Mouse (Mus musculus) gastrocnemius, postnatal 10 days (tissue): Measurements from ENCODE around the gene Ak3. TPM values are rescaled to one million over a fixed set of nuclear protein-coding genes. Genes with fewer than 3 reads are reported as not detected.
"Not testable (repeated sequence)": the region's sequence is repeated elsewhere in the genome, so short reads cannot be mapped to it uniquely, and the experiment has no call there.

Experiments used
- DNase-seq: peaks from one replicate; pipeline ENCODE4 v3.0.0; 2021; ENCODE audit warnings: mixed read lengths
- total RNA-seq, 2 experiments: library from RNA; stranded (reverse); gene quantifications; 2 replicates each; pipeline ENCODE4 v1.2.3; 2021

Gene Ak3
- total RNA-seq, 2 experiments from 2014 or later, result 60.1 to 61.7 TPM

DNA sequence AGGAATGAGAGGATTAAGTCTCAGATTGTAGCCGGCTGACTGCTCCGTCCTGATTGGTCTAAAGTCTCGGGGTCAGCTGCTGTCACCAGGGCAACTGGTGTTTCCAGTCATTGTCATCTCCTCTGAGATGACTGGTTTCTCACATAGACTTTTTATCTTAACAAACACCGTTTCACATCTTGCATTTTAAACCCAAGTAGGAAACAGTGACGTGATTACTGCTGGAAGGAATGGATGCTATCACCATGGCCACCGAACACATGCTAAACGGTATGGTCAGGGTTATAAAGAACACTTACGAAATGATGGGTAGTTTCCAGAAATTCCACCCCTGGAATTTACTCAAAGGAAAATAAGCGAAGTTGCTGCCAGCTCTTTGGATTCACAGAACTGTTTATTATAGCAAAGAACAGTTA lies 3.4 kb downstream of the Ak3 start:
- DNase-seq, result no peak

- DNase-seq, result no peak
Observed at GRCm38 (mm10) chr19:29042647-29043046, 5.1 kb downstream of the Ak3 start.

DNA sequence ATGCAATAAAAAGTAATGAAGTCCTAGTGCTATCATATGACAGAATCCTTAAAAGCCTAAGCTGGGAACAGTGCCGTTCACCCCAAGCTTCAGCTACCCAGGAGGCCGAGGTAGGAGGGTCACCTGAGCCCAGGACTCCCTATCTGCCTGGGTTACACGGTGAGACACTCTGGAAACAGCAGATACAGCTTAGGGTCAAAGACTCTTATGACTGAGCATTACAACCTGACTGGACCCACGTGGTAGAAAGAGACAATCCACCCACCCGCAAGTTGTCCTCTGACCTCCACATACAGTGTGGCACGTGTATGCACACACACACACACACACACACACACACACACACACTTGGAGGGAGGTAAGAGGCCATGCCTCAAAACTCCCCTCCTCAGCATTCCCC lies 5.6 kb downstream of the Ak3 start:
- DNase-seq, result no peak

- no peak for DNase-seq
Observed at GRCm38 (mm10) chr19:29040206-29040605, 7.6 kb downstream of the Ak3 start.

DNA sequence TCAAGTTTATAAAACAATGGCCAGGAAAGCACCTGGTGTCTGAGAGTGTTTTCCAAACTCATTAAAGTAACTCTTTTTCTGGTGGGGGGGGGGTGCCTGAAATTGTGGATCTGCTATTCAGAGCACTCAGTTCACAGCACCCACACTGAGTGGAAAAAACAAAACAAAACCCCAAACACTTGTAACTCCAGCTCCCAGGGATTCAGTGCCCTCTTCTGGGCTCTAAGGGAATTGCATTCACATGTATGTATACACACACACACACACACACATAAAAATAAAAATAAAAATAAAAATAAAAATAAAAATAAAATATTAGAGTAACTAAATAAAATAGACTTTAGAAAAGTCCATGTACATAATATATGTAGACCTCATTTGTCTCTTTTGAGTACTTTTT lies 8.4 kb downstream of the Ak3 start:
- no peak for DNase-seq

DNA sequence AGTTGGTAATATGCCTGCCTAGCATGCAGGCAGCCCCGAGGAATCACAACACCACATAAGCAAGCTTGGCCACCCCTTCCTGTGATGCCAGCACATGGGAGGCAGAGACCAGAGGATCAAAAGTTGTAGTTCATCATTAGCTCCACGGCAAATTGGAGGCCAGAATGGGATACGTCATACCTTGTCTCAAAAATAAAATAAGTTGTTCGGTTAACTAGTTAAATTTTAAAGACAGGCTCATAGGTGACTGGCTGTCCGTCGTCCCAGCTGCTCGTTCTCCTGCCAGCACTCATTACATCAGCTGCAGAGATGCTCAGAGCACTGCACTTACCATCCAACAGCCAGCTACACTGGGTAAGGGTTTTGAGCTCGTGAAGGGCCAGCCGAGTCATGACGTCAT lies 10.2 kb downstream of the Ak3 start:
- DNase-seq, result no peak

GRCm38 (mm10) chr19:29037026-29037425 lies 10.7 kb downstream of the Ak3 start:
- no peak for DNase-seq

DNA sequence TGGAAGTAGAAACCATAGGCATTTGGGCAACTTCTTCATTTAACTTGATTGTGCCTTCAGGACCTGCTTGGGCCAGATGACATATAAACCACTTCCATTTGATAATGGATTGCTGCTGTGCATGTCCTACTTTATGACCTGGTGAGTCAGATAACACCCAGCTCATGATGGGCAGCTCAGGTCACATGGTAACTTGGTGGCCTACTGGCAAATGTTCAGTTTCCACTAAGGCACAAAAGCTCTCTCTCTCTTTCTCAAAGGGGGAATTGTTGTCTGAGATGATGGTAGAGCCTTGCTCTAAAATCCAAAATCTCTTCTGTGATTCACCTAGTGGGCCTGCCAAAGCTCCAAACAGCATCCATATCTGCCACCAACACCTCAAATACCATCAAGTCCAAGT lies 15.1 kb downstream of the Ak3 start:
- no peak for DNase-seq

DNA sequence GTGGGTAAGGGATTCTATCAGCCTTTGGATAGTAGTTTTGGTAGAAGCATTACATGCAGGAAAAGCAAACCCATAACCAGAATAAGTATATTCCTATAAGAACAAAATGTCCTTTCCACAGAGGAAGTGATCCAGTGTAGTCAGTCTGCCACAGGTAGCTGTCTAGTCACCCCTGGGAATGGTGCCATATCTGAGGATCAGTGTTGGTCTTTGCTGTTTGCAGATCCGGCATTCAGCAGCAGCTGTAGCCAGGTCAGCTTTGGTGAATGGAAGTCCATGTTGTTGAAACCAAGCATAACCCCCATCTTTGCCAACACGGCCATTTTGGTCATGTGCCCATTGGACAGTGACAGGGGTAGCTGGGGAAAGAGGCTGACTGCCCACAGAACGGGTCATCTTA lies 16.0 kb downstream of the Ak3 start:
- no peak for DNase-seq

DNA sequence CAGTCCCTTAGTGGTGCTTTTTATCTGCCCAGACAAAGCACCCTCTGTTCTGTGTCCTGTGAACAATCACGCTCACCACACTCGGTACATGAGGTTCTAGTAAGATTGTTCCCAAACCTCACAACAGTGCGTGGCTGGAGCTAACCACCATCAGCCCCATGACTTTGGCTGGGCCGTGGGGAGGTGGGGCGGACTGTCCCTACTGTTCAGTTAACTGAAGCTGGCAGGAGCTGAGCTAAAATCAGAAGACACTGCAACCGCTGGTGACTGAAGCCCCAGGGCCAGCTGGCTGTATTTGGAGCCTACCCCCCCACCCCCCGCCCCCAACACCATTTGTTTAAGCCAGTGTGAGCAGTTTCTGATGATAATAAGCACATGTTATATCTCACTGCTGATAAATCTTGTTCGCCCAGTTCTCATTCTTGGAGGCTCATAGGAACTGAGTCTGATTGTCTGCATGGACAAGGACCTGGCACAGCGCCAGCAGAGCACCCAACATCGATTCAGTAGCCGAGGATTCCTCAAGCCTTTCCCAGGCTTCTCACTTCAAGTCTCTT lies 23.3 kb downstream of the Ak3 start:
- DNase-seq, result no peak

- DNase-seq, result no peak
Observed at GRCm38 (mm10) chr19:29021754-29022345, 25.9 kb downstream of the Ak3 start.

DNA sequence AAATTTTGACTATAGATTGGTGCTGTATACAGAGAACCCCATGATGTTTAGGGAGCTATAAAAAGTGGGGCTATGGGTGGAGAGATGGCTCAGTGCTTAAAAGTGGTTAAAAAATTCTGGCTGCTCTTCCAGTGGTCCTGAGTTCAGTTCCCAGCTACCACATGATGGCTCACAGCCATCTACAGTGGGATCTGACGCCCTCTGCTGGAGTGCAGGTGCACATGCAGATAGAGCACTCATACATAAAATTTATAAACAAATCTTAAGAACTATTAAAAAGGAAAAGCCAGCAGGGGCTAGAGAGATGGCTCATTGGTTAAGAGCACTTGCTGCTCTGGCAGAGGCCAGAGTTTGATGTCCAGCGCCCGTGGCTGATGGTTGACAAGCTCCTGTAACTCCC lies 28.1 kb downstream of the Ak3 start:
- DNase-seq, result no peak

DNA sequence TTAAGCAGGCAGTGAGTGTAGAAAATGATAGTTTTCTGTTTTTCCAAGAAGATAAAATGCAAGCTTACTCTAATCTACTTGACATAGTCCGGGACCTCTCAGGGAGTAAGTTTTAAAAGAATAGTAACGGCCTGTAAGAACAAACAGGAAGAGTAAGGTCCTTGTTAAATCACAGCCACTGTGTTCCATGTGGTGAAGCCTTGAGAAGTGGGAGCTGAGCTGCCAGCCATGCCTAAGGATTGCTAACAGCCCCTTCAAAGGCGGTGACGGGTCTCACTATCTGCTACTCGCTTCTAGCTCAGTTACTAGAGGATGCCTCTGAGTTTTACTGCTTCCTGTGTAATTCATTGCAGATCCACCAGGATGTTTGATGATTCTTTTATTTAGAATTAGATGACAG lies 31.0 kb downstream of the Ak3 start:
- DNase-seq, result no peak

DNA sequence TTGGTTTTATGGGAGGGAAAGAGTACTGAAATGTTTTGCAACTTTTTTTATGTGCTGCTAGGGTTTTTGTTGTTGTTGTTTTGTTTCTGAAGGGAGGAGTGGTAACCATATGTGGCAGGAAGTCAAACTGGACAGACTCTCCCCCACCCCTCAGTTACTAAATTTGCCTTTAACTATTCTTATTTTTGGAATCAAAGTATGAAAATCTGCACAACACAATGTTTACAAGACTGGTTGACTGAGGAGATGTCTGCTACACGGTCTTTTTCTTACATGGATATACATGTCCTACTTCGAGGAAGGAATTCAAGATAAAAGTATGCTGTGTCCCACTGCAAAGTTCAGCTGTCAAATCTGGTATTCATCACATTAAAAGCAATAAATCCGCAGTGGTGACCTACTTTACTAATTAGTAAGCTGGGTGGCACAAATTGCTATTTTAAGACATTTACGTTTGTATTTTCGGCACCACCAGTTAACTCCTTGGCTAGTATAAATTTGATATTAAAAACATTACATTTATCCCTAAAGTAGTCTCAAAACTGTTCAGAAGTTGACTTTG lies 31.5 kb downstream of the Ak3 start:
- DNase-seq, result no peak

- DNase-seq, result no peak
Observed at GRCm38 (mm10) chr19:29015410-29016203, 32.2 kb downstream of the Ak3 start.

DNA sequence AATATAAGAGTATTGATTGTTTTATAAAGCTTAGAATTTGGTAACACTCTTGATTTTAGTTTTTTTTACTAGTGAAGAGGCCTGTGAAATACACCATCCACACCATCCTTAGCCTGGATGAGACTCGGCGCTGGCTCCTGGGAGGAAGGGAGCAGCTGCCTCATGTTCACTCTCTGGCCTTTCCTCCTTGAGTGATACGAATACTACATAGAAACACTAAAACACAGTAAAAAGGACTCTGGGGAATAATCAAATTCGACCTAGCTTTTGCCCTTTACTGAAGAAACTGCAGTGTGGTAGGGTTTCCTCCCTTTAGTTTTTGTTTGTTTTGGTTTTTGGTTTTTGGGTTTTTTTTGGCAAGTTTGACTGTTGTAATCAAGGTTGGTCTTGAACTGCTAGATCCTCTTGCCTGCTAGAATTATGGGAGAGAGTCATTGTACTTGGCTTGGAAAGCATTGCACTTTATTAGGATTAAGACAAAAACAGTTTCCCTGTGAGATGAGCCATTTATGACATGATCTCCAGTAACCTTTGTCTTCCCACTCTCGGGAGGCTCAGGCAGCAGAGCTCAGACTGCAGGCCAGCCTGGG lies 33.2 kb downstream of the Ak3 start:
- no peak for DNase-seq

DNA sequence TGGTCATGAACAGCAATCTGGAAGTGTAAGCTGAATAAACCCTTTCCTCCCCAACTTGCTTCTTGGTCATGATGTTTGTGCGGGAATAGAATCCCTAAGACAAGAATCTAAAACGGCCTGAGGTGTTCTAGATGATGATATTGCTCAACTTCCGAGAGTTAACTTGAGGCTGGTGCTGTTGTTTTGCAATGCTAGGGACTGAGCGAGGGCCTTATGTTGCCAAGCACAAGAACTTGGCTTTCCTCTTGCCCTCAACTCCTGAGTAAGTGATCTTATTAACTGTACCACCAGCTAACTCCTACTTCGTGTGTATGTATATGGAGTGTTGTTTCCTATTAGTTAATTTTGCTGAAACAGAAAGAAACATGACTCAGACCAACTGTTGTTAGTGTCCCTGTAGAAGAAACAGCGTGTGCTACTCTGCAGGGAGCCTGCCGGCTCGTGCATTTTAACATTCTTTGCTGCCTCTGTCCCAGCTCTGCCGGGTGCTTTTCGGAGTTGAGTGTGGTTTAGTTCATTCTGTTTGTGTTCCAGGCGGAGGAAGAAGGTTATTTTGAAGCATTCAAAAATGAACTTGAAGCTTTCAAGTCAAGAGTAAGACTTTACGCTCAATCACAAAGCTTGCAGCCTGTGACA lies 36.3 kb downstream of the Ak3 start:
- no peak for DNase-seq

DNA sequence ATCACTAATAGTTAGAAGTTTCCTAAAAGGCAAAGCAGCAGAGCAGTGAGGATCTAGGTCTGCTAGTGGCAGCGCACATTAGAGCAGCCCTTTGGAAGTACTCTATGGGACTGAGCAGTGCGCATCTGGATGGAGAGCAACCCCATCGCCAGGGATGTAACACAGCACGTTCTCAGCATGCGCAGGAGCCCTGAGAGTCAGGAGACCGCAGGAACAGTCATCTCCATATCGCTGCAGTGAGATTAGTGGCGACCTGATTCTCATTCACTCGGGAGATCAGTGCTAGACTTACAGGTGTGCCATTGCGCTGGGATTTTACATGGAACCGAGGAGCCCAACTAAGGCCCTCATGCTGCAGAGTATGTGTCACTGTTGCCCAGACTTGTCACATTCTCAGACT lies 38.7 kb downstream of the Ak3 start:
- DNase-seq, result no peak

DNA sequence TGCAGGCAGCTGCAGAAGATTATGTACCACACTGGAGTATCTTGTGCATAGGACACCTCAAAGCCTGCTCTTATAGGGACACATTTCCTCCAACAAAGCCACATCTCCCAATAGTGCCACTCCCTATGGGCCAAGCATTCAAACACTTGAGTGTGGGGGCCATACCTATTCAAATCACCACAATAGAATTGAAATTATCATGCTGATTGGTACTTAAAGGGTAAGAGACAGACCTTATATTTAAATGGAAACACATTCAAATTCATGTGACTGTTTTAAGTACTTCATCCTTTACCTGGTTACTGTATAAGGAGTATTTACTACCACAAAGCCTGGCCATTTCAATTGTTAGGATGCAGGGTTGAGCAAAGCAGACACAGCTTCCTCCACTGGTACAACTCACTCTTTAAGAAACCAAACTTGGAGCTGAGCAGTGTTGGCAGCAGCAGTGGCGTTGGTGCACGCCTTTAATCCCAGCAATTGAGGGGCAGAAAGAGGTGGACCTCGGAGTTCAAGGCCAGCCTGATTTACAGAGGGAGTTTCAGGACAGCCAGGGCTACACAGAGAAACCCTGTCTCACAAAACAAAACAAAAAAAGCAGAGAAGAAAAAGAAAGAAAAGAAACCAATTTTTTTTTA lies 39.6 kb downstream of the Ak3 start:
- DNase-seq, result no peak

DNA sequence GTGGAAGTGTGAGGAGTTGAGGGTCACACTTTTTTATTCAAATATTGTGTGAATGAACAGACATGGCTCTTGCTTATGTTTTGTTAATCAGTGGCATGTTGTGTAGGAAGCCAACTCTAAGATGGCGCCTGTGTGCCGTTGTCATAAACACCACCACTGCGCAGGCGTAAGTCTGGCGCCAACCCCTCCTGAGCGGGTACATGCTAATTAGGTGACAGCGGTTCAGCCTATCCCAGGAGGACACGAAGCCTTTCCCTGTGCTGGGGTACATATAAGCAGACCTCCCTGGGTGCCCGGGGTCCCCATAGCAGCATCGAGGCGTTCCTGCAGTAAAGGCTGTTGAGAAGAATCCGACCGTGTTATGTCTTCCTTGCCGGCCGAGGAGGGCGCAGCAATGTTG lies 47.4 kb downstream of the Ak3 start:
- DNase-seq, result not testable (repeated sequence)

- DNase-seq, result no peak
Observed at GRCm38 (mm10) chr19:28997976-28998630, 49.7 kb downstream of the Ak3 start.

DNA sequence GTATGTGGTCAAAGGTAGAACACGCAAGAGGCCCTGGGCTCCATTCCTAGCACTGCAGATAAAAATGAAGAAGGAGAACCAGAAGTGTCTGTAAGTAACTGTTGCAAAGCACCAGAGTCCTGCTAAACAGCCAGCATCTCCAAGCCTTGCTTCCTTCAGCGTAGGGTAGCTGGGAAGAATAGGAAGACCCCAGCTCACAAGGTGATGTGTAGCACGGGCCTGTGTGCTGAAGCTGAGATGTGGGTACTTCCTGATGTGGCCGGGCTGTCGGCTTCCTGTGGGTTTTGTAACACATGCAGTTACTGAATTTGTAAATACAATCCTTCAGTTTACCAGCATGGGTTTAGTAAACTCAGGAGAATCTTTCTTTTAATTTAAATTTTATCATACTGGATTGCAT lies 52.4 kb downstream of the Ak3 start:
- no peak for DNase-seq
